Mouse (Mus musculus) hindbrain, embryonic 14.5 days (tissue): ENCODE measurements around the gene Atp5h. TPM values are rescaled to one million over a fixed set of nuclear protein-coding genes. Genes with fewer than 3 reads are reported as not detected.
"Not testable (repeated sequence)": the region's sequence is repeated elsewhere in the genome, so short reads cannot be mapped to it uniquely, and the experiment has no call there.

Experiments
- ATAC-seq: fragments of 200-750 bp; cut with Nextera tagmentation; 2 replicates; pipeline ENCODE4 v1.8.0; 2017; ENCODE audit warnings: moderate number of reproducible peaks, mild to moderate bottlenecking, moderate TSS enrichment, moderate library complexity; ENCODE audit not compliant: low FRiP score
- DNase-seq: peaks from one replicate; pipeline ENCODE4 v3.0.0-alpha.2; 2015; ENCODE audit warnings: low spot score
- H3K27ac ChIP-seq: fragments of 300-500 bp; sonication (generic); 2 replicates; pipeline ENCODE4 v1.5.1; 2014; ENCODE audit warnings: mild to moderate bottlenecking, moderate library complexity
- H3K27me3 ChIP-seq: fragments of 300-500 bp; sonication (generic); 2 replicates; pipeline ENCODE4 v1.6.1; 2014; ENCODE audit warnings: mild to moderate bottlenecking, low read length, mixed read lengths; ENCODE audit not compliant: control insufficient read depth, insufficient read depth
- H3K36me3 ChIP-seq: fragments of 300-500 bp; sonication (generic); replicated peaks from 2 replicates; pipeline ENCODE4 v1.6.1; 2014; ENCODE audit not compliant: control insufficient read depth, insufficient read depth
- H3K4me1 ChIP-seq: fragments of 300-500 bp; sonication (generic); replicated peaks from 2 replicates; pipeline ENCODE4 v1.6.1; 2014; ENCODE audit warnings: antibody characterized with exemption, low read length, mixed read lengths; ENCODE audit not compliant: control insufficient read depth, insufficient read depth
- H3K4me2 ChIP-seq: fragments of 300-500 bp; sonication (generic); replicated peaks from 2 replicates; pipeline ENCODE4 v1.6.1; 2014; ENCODE audit warnings: mild to moderate bottlenecking, moderate library complexity
- H3K4me3 ChIP-seq: fragments of 300-500 bp; sonication (generic); replicated peaks from 2 replicates; pipeline ENCODE4 v1.5.1; 2014; ENCODE audit warnings: mild to moderate bottlenecking, low read length
- H3K9ac ChIP-seq: fragments of 300-500 bp; sonication (generic); 2 replicates; pipeline ENCODE4 v1.6.1; 2014
- H3K9me3 ChIP-seq: fragments of 300-500 bp; sonication (generic); 2 replicates; pipeline ENCODE4 v1.6.1; 2016; ENCODE audit warnings: low read length; ENCODE audit not compliant: control insufficient read depth
- WGBS: fragments of 180-500 bp; shearing (Covaris S2); extraction: QIAGEN DNeasy Blood & Tissue Kit; methylation state at CpG from one replicate; pipeline ENCODE4 v1.1.7; 2014; 5-methylcytosine and 5-hydroxymethylcytosine counted together
- polyA plus RNA-seq: library from polyadenylated mRNA; unstranded; fragments of >200 nt; fragmentation: Nextera tagmentation; extraction: Ambion mirVana; gene quantifications from 2 replicates; pipeline ENCODE4 v1.2.1, GENCODE M21; 2014

Gene Atp5h
- polyA plus RNA-seq, 1 experiment from 2014 or later: 1,000 TPM

- ATAC-seq (no peak), DNase-seq (no peak)
- 89% methylated on average over 15 of the region's 15 CpGs for WGBS
- H3K36me3 ChIP-seq: no peaks in the 10 kb centered on the region
- H3K9me3 ChIP-seq: no peaks in the 10 kb centered on the region
- no peaks in the 10 kb centered on the region for H3K27me3 ChIP-seq
- no peak overlapping the region for H3K27ac ChIP-seq
- no peak overlapping the region for H3K4me2 ChIP-seq
- no peak overlapping the region for H3K4me3 ChIP-seq
- no peak overlapping the region for H3K9ac ChIP-seq
- no peaks in the 10 kb centered on the region for H3K4me1 ChIP-seq
These were observed 35.9 kb upstream of the Atp5h start for GRCm38 (mm10) chr11:115455619-115456018.

DNA sequence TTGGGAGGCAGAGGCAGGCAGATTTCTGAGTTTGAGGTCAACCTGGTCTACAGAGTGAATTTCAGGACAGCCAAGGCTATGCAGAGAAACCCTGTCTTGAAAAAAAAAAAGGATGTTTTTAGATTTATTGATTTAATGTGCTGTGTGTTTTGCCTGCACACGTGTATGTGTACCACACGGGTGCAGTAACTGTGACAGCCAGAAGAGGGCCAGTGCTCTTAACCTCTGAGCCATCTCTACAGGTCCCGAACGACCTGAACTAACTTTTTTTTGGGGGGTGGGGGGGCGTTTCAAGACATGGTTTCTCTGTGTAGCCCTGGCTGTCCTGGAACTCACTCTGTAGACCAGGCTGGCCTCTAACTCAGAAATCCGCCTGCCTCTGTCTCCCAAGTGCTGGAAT, 35.1 kb upstream of the Atp5h start:
- not testable (repeated sequence) for H3K4me2 ChIP-seq, H3K9ac ChIP-seq, DNase-seq, H3K27me3 ChIP-seq, H3K27ac ChIP-seq, H3K9me3 ChIP-seq, H3K4me1 ChIP-seq, H3K4me3 ChIP-seq, H3K36me3 ChIP-seq, ATAC-seq
- 86% methylated on average over 6 of the region's 6 CpGs for WGBS

DNA sequence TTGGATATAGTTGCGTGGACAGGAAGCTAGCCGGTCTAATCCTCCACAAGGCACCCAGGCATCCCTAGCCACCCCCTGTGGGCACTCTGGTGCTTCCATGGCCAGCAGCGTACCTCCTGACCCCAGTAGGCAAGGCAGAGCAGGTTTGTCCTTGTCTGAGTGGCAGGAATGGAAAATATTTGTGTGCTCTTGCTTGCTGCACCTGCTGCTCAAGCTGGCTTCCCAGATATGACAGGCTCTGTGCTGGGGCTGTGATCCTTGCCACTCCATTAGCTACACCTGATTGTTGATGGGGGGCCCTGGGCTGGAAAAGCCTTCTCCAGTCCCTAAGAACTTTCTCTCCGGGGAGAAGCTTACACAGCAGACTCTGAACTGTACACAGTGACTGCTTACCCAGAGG, 33.5 kb upstream of the Atp5h start:
- H3K27me3 ChIP-seq: no peaks in the 10 kb centered on the region
- H3K4me1 ChIP-seq: no peaks in the 10 kb centered on the region
- H3K9ac ChIP-seq: no peak overlapping the region
- no peak overlapping the region for H3K27ac ChIP-seq
- H3K36me3 ChIP-seq: no peaks in the 10 kb centered on the region
- no peak for ATAC-seq
- 71% methylated on average over 4 of the region's 4 CpGs for WGBS
- no peaks in the 10 kb centered on the region for H3K9me3 ChIP-seq
- no peak overlapping the region for H3K4me3 ChIP-seq
- H3K4me2 ChIP-seq: no peak overlapping the region
- DNase-seq: no peak

DNA sequence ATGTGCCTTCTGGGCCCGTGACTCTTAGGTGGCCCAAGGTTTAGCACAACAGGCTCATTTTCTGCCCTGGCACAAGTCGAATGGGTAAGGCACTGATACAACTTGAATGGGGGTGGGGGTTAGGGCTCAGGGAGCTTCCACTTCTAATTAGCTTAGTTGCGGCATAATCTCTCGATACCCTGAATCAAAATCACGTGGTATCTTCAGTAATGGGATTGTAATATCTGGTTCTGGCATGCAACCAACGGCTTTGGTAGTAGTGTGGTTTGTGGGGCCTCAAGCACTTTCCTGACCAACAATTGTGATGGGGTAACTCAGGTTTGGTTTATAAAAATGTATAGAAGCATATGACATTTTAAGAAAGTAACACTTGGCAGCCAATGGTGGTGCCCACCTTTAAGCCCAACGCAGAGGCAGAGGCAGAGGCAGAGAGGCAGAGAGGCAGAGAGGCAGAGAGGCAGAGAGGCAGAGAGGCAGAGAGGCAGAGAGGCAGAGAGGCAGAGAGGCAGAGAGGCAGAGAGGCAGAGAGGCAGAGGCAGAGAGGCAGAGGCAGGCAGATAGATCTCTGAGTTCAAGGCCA, 32.6 kb upstream of the Atp5h start:
- no peaks in the 10 kb centered on the region for H3K9me3 ChIP-seq
- H3K4me2 ChIP-seq: no peak overlapping the region
- DNase-seq: no peak
- no peaks in the 10 kb centered on the region for H3K36me3 ChIP-seq
- no peak overlapping the region for H3K4me3 ChIP-seq
- H3K9ac ChIP-seq: no peak overlapping the region
- 80% methylated on average over 7 of the region's 7 CpGs for WGBS
- no peaks in the 10 kb centered on the region for H3K4me1 ChIP-seq
- H3K27me3 ChIP-seq: no peaks in the 10 kb centered on the region
- no peak overlapping the region for H3K27ac ChIP-seq
- ATAC-seq: no peak

- H3K36me3 ChIP-seq: no peaks in the 10 kb centered on the region
- 93% methylated on average over 8 of the region's 8 CpGs for WGBS
- no peak overlapping the region for H3K4me2 ChIP-seq
- no peak for ATAC-seq
- H3K27ac ChIP-seq: no peak overlapping the region
- no peaks in the 10 kb centered on the region for H3K9me3 ChIP-seq
- H3K4me1 ChIP-seq: no peaks in the 10 kb centered on the region
- no peaks in the 10 kb centered on the region for H3K27me3 ChIP-seq
- H3K9ac ChIP-seq: no peak overlapping the region
- DNase-seq: no peak
- H3K4me3 ChIP-seq: no peak overlapping the region
These were observed 32.0 kb upstream of the Atp5h start for GRCm38 (mm10) chr11:115451781-115452241.

DNA sequence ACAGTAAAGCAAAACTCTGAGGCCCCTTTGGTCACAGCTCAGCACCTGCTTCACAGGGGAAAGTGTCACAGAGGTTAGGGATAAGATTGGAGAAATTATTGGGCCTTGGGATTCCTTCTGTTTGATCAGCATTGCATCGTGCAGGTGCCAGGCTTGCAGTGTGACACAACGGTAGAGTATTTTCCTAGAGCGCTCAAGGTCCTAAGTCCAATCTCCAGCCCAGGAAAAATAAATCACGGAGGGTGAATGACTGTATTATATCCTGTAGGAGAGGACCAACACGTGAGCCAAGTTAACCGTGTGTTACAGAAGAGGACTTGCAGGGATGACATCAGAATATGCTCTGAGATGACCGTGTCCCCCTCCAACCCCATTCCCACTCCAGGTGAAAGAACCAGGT, 30.4 kb upstream of the Atp5h start:
- H3K27me3 ChIP-seq: no peaks in the 10 kb centered on the region
- H3K4me2 ChIP-seq: no peak overlapping the region
- H3K4me3 ChIP-seq: no peak overlapping the region
- H3K4me1 ChIP-seq: no peaks in the 10 kb centered on the region
- 91% methylated on average over 7 of the region's 7 CpGs for WGBS
- ATAC-seq (no peak), DNase-seq (no peak)
- H3K27ac ChIP-seq: no peak overlapping the region
- H3K36me3 ChIP-seq: no peaks in the 10 kb centered on the region
- no peak overlapping the region for H3K9ac ChIP-seq
- H3K9me3 ChIP-seq: no peaks in the 10 kb centered on the region

- ATAC-seq: no peak
- Histone ChIP-seq H3K27ac (no peak overlapping the region), H3K4me3 (no peak overlapping the region), H3K9ac (no peak overlapping the region), H3K4me2 (no peak overlapping the region), H3K27me3 (no peaks in the 10 kb centered on the region), H3K9me3 (no peaks in the 10 kb centered on the region), H3K4me1 (no peaks in the 10 kb centered on the region), H3K36me3 (no peaks in the 10 kb centered on the region)
- no peak for DNase-seq
- 46% methylated on average over 7 of the region's 7 CpGs for WGBS
These were observed 29.2 kb upstream of the Atp5h start for GRCm38 (mm10) chr11:115448998-115449397.

DNA sequence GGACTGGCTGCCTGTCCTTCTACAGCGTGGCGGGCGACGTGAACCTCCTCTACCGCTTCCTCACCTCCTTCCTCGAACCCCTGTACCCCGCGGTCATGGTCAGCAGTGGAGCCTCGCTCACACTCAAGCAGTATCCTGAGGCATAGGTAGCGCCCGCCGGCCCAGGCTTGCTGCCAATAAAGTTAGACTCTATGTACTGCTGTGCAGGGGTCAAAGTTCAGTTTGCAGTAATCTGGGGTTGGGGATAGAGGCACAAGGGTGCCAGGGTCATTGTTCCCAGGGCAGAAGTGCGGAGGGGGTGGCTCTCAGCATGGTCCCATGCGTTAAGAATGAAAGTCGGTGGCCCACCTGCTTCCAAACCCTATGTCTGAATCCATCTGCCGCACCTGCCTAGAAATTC, 28.3 kb upstream of the Atp5h start:
- ATAC-seq: no peak
- no peak overlapping the region for H3K9ac ChIP-seq
- 86% methylated on average over 16 of the region's 16 CpGs for WGBS

DNA sequence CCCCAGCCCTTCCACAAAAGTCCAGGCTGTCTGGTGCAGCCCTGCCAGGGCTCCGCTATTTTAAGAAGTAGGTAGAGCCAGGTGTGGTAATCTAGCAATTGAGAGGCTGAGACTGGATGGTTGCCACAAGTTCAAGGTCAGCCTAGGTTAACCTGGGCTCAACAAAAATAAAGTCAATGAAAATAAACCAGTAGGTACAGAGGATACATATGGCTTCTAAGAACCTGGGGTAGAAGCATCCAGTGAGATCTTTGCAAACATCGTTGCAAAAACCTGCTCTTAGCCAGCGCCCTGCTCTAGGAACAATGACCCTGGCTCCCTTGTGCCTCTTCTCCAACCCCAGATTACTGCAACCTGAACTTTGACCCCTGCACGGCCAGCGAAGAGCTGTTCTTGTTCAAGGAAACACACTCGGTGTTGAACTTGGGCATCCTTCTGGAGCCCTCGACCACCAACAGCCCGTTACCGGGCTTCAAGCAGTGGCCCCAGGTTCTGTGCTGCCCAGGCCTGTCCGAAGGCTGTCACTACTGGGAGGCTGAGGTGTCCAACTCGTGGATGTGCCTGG, 27.6 kb upstream of the Atp5h start:
- Histone ChIP-seq H3K27me3 (no peaks in the 10 kb centered on the region), H3K9ac (no peak overlapping the region)
- DNase-seq: no peak

More for the DNA sequence above, 28.3 kb upstream of the Atp5h start:
- no peaks in the 10 kb centered on the region for H3K9me3 ChIP-seq
- H3K4me2 ChIP-seq: no peak overlapping the region
- no peaks in the 10 kb centered on the region for H3K36me3 ChIP-seq
- H3K27me3 ChIP-seq: no peaks in the 10 kb centered on the region
- H3K27ac ChIP-seq: no peak overlapping the region
- H3K4me3 ChIP-seq: no peak overlapping the region
- H3K4me1 ChIP-seq: no peaks in the 10 kb centered on the region
- DNase-seq: no peak

GRCm38 (mm10) chr11:115446906-115447305, 27.1 kb upstream of the Atp5h start:
- Histone ChIP-seq H3K4me1 (no peaks in the 10 kb centered on the region), H3K27ac (no peak overlapping the region), H3K4me3 (no peak overlapping the region), H3K27me3 (no peaks in the 10 kb centered on the region), H3K4me2 (no peak overlapping the region), H3K9ac (no peak overlapping the region), H3K9me3 (no peaks in the 10 kb centered on the region), H3K36me3 (no peaks in the 10 kb centered on the region)
- no peak for DNase-seq
- ATAC-seq: no peak
- WGBS: 70% methylated on average over 3 of the region's 3 CpGs

More for the DNA sequence above, 27.6 kb upstream of the Atp5h start:
- WGBS: 87% methylated on average over 11 of the region's 11 CpGs
- no peak for ATAC-seq
- no peak overlapping the region for H3K4me3 ChIP-seq
- H3K4me1 ChIP-seq: no peaks in the 10 kb centered on the region
- H3K36me3 ChIP-seq: no peaks in the 10 kb centered on the region
- H3K9me3 ChIP-seq: no peaks in the 10 kb centered on the region
- H3K27ac ChIP-seq: no peak overlapping the region
- H3K4me2 ChIP-seq: no peak overlapping the region
